Mouse (Mus musculus): ENCODE data around the gene Cacna2d3.

The Cacna2d3 gene

DNA sequence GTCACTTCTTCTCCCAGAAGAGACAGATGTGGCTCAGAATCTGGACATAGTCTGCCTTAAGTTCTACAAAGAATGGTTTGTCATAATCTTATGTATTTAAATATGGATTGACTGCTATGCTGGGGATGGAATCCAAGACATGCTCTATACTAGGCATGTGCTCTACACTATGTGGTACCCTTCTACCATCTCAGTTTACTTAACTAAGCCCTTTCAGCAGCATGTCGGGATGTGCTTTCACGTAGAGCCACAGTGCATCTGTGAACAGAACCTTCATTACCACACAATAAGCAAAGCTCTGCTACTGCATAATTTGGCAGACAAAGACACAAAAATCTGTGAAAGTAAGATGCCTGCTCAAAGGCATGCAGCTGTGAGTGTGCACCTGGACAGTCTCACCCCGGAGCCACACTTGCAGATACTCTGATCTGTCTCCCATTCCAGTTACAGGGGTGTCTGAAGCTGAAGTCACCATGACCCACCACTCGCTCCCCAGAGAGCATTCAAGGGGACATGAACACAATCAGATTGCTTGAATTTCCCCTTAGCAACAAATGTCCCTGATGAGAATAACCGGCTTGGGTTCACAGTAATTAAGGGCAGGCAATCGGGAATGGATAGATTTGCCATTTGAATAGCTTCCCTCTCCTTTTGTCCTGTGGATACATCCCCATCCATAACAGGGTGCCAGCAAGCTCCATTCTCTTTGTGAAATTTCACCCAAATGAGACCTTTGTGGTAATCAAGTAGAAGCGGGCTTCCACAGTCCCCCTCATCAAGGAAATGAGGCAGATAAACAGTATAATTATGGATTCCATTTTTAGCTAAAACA lies 773.4 kb downstream of the Cacna2d3 start:
- DNase-seq (ENCODE audit: inconsistent ontology term) = no peak

DNA sequence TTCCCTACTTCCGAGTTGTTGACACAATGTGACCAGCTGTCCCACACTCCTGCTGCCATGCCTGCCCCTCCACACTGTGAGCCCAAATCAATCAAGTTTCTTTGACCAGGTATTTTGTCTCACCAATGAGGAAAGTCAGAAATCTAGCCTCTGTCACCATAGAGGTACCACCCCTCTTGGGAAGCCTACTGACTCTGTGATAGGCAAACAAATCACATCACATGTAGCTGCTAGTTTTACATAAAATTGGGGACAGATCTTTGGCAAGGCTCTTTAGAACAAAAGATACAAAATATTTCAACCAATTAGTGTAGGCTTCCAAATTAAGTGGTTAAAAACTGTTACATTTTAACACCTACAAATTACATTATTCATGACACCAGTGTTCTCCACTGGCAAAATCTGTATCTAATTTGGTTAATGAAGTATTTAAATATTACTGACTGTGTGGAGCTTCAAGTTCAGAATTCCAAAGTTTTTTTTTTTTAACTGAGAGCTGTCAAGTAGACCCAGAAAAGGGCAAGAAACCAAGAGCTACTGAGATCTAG lies 788.8 kb downstream of the Cacna2d3 start:
- no peak for DNase-seq (ENCODE audit: inconsistent ontology term)

DNA sequence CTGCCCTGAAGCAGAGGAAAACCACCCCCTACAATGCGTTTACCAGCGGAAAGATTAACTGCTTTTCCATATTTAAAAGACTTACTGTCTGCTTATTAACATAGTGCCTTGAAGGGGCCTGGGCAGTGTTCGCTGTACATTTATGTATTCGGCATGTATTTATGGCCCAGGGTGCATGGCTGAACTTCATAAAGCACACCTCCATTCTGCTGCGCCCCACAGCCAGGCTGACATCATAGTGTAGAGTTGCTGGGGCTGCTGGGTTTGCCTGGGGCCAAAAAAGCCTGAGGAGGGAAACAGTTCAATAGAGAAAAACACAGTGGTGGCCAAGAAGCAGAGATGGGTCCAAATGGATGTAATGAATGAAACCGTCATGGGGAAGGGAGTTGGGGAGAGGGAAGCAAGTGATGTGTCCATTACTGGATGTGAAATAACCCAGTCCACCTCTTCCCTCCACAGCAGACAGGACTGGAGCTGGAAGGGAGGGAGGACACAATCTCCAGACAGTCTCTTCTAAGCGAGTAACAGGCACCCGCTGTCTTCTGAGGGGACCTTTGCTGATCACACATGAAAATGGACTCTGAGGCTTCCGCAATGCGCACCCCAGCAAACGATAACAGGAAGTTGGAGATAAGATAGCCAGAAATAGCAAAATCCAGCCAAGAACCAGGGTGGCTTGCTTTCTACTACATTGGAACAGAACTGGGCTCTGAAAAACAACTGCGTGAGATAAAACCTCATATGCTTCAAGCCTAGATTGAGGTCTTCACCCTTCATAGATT lies 798.3 kb downstream of the Cacna2d3 start:
- no peak for DNase-seq (ENCODE audit: inconsistent ontology term)

DNA sequence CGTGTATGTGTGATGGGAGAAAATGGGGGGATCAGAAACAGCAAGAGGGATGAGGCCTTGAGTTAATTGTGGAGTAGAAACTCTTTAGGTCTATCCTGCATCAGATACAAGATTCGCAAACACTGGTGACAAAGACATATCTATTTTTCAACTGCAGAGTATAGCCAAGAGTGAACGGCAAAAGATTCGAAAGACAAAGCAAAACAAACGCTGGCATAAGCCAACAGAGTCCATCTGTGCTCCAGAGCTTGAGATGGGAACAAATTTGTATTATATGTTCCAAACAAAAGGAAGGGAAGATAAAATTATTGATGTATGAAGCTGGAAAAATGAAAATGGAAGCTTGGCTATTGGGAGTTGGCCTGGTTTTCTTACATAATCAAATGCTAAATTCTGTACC lies 802.8 kb downstream of the Cacna2d3 start:
- DNase-seq (ENCODE audit: inconsistent ontology term) = no peak

DNA sequence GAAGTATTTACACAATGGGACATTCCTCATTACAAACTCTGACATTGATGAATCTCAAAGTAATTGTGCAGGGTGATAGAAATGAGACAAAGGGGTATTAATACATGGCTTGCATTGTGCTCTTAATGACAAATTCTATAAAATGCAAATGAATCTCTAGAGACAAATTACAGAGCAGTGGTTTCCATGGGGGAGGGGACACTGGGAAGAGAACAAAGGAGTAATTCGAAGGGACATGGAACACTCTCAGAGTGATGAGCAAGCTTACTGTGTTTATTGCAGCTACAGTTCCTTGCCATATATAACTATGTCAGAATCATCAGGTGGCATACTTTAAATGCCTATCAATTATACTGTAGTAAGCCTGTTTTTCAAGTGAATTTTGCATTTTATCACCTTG lies 806.7 kb downstream of the Cacna2d3 start:
- peak; percentile 16 for DNase-seq (ENCODE audit: inconsistent ontology term)

DNA sequence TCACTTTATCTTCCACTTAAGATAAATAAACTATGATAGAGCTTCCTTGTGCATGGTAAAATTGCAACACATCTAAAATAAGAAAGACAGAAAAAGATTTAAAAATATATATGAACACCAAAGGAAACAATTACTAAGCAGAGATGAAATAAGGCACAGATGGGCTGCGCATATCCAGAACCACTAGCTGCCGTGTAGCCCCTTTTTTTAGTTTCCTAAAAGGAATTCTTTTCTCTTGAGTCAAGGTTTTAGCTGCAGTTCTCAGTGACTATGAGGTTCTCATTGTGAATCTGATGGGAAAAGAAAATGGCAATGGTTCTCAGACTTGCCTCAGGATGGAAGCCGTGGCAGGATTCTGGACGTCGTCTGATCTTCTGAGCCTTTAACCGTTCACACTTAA lies 814.0 kb downstream of the Cacna2d3 start:
- DNase-seq (ENCODE audit: inconsistent ontology term) = no peak

DNA sequence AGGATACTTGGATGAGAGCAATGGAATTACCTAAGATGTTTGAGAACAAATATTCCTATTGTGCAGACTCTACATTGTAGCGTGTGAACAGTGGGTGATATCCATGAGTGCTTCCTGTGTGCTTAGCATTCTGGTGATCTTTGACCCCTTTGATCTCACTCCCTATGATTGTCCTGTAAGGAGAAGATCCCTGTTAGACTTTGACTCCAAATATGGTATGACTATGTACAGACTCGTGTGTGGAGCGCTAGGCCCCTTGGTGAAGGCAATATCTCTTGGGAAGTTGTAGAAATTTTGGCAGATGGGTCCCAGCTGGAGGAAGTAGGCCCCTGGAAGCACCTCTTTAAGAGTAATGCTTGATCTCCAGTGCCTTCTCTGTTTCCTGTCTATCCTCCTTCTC lies 829.1 kb downstream of the Cacna2d3 start:
- DNase-seq (ENCODE audit: inconsistent ontology term) = no peak

DNA sequence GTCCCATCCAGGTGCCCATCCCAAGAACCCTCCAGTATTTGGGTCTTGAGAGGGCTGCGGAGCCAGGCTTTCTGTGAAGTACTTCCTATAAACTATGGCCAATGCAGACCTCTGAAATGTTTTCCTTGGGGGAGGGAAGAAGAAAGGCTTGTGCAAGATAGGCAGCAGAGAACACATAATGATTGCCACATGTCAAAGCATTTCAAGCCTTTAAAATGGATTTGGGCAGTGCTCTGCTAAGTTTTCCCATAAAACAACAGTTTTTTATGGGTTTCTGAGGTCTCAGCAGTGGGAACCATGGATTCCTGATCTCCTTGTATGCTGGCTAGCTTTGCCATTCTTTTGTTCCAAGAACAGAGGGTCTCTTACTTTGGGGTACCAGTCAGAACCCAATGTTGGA lies 834.3 kb downstream of the Cacna2d3 start:
- DNase-seq (ENCODE audit: inconsistent ontology term) = no peak

DNA sequence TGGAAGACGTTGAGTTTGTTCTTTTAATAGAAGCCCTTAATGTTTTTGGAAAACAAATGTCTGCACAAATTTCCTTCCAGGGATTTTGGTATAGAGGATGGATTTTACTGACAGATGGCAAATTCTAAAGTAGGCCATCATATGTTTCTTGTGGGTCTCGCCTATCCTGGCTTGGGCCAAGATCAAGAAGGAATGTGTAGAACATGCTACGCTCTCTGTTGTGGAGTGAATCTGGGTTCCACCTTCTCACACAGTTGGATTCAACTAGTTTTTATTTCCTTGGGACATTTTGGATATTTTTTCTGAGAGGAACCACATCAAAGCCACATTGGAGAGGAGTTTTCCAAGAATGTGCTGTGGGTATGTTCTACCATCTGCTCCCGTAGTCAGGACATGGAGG lies 835.0 kb downstream of the Cacna2d3 start:
- no peak for DNase-seq (ENCODE audit: inconsistent ontology term)

DNA sequence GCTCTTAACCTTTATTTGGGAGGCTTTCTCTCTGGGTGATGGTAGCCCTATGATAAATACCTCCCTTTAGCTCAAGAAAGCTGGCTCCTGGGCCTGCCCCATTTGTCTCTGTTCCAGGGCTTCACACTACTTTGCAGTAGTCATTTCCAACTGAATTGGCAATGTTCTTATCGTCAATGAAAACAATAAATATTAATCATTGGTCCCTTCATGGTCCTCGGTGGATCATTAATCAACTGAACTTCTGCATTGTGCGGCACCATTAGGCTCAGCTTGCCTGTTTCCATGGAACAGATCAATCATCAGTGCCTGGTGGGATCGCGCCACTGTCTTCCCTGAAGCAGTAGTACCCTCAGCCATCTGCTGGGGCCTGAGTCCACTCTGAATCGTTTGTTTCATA lies 850.7 kb downstream of the Cacna2d3 start:
- no peak for DNase-seq (ENCODE audit: inconsistent ontology term)

DNA sequence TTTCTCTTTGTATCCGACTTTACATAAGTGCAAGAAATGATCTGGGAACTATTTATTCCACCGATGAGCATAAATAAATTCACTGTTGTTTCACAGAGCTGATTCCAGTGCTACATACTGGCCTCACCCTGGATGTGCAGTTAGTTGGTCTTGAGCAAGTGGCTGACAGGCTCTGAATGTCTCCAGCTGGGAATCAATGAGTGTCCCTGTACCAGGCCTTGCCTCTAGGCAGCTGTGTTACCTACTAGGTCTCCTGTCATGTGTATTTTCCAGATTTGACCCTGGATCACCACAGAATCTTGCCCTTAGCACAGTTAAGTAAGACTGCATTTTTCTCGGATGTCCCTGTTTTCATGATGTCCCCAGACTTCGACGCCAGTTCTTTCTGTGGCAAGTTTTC lies 851.3 kb downstream of the Cacna2d3 start:
- no peak for DNase-seq (ENCODE audit: inconsistent ontology term)

DNA sequence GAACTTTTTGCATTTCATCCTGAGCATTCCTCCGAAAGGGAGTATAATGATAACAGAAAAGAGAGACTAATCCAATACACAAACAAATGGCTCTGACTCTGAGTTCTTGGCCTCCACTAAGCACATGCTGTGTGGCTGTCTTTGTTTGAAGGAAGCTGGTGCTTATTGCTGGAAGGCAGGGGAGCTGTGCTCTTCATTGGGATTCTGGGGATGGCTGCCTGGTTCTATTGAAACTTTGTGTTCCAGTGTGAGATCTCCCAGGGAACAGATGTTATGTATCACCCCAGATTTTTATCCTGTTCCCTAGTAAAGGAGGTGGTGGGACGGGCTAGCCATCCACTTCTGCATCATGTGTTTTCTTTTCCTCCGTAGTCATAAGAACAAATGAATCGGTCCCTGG lies 856.7 kb downstream of the Cacna2d3 start:
- peak; percentile 17 for DNase-seq (ENCODE audit: inconsistent ontology term)

DNA sequence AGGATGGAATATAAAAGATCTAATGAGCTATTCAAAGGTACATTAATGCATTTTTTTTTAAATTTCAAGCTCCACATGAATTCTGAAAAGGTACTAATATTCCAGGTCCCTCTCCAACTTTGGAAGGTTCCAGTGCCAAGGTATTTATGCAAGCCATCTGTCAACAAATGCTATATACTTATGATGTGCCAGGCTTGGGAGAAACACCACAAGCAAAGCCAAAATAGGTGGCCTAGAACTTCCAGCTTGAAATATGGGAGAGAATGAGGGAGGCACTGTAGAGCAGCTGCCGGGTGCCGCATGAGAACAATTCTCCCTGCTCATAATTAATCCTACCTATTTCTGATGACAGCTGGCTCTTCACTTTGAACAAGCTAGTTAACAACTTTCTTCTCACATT lies 860.5 kb downstream of the Cacna2d3 start:
- DNase-seq (ENCODE audit: inconsistent ontology term) = no peak
